Mouse (Mus musculus): ENCODE data around the gene Akap7. TPM values are rescaled to one million over a fixed set of nuclear protein-coding genes. Genes with fewer than 3 reads are reported as not detected.

Akap7 gene
- polyA plus RNA-seq, 1 experiment, result 10.6 TPM

GRCm38 (mm10) chr10:25321198-25321597 is 13.5 kb upstream of the Akap7 start:
- Histone ChIP-seq H3K4me3 (replicated peaks) (no peak overlapping the region), H3K9me3 (no peaks in the 10 kb centered on the region), H3K36me3 (replicated peaks; ENCODE audit: low read length) (no peaks in the 10 kb centered on the region), H3K4me1 (peaks cover 12% of the 10 kb centered on the region), H3K27me3 (replicated peaks) (no peaks in the 10 kb centered on the region)
- TF ChIP-seq FLI1 (IDR thresholded peaks at IDR 0.05; ENCODE audit: low read length) (no peak), GATA1 (IDR thresholded peaks at IDR 0.05; ENCODE audit: borderline replicate concordance, low read length) (no peak)

- H3K36me3 ChIP-seq (replicated peaks; ENCODE audit: low read length), result no peaks in the 10 kb centered on the region
- no peaks in the 10 kb centered on the region for H3K9me3 ChIP-seq
- no peak overlapping the region for H3K4me3 ChIP-seq (replicated peaks)
- TF ChIP-seq GATA1 (IDR thresholded peaks at IDR 0.05; ENCODE audit: borderline replicate concordance, low read length) (no peak), FLI1 (IDR thresholded peaks at IDR 0.05; ENCODE audit: low read length) (no peak)
- no peaks in the 10 kb centered on the region for H3K27me3 ChIP-seq (replicated peaks)
- peaks cover 12% of the 10 kb centered on the region for H3K4me1 ChIP-seq
Observed at GRCm38 (mm10) chr10:25319531-25319930, 11.9 kb upstream of the Akap7 start.

- TF ChIP-seq FLI1 (IDR thresholded peaks at IDR 0.05; ENCODE audit: low read length) (no peak), GATA1 (IDR thresholded peaks at IDR 0.05; ENCODE audit: borderline replicate concordance, low read length) (no peak)
- no peak overlapping the region for H3K4me3 ChIP-seq (replicated peaks)
- no peaks in the 10 kb centered on the region for H3K36me3 ChIP-seq (replicated peaks; ENCODE audit: low read length)
- peaks cover 13% of the 10 kb centered on the region for H3K4me1 ChIP-seq
- no peaks in the 10 kb centered on the region for H3K9me3 ChIP-seq
- no peaks in the 10 kb centered on the region for H3K27me3 ChIP-seq (replicated peaks)
Observed at GRCm38 (mm10) chr10:25318405-25318804, 10.7 kb upstream of the Akap7 start.

GRCm38 (mm10) chr10:25317665-25318064 is 10.0 kb upstream of the Akap7 start:
- H3K36me3 ChIP-seq (replicated peaks; ENCODE audit: low read length), result no peaks in the 10 kb centered on the region
- no peak overlapping the region for H3K4me3 ChIP-seq (replicated peaks)
- no peaks in the 10 kb centered on the region for H3K27me3 ChIP-seq (replicated peaks)
- TF ChIP-seq FLI1 (IDR thresholded peaks at IDR 0.05; ENCODE audit: low read length), result no peak
- TF ChIP-seq GATA1 (IDR thresholded peaks at IDR 0.05; ENCODE audit: borderline replicate concordance, low read length), result no peak
- no peaks in the 10 kb centered on the region for H3K9me3 ChIP-seq
- H3K4me1 ChIP-seq, result peaks cover 20% of the 10 kb centered on the region

- H3K4me1 ChIP-seq, result peaks cover 38% of the 10 kb centered on the region
- H3K36me3 ChIP-seq (replicated peaks; ENCODE audit: low read length), result no peaks in the 10 kb centered on the region
- H3K27me3 ChIP-seq (replicated peaks), result no peaks in the 10 kb centered on the region
- no peaks in the 10 kb centered on the region for H3K9me3 ChIP-seq
- no peak overlapping the region for H3K4me3 ChIP-seq (replicated peaks)
- TF ChIP-seq GATA1 (IDR thresholded peaks at IDR 0.05; ENCODE audit: borderline replicate concordance, low read length) (no peak), FLI1 (IDR thresholded peaks at IDR 0.05; ENCODE audit: low read length) (no peak)
Observed at GRCm38 (mm10) chr10:25313856-25314584, 6.3 kb upstream of the Akap7 start.

- Histone ChIP-seq H3K36me3 (replicated peaks; ENCODE audit: low read length) (no peaks in the 10 kb centered on the region), H3K4me3 (replicated peaks) (peak overlapping the region; percentile 18), H3K9me3 (no peaks in the 10 kb centered on the region), H3K4me1 (peaks cover 32% of the 10 kb centered on the region), H3K27me3 (replicated peaks) (no peaks in the 10 kb centered on the region)
- TF ChIP-seq GATA1 (IDR thresholded peaks at IDR 0.05; ENCODE audit: borderline replicate concordance, low read length) (no peak), FLI1 (IDR thresholded peaks at IDR 0.05; ENCODE audit: low read length) (no peak)
Observed at GRCm38 (mm10) chr10:25311554-25312212, 4.0 kb upstream of the Akap7 start.

GRCm38 (mm10) chr10:25310736-25311135 is 3.1 kb upstream of the Akap7 start:
- Histone ChIP-seq H3K4me3 (replicated peaks) (no peak overlapping the region), H3K4me1 (peaks cover 32% of the 10 kb centered on the region), H3K27me3 (replicated peaks) (no peaks in the 10 kb centered on the region), H3K36me3 (replicated peaks; ENCODE audit: low read length) (no peaks in the 10 kb centered on the region), H3K9me3 (no peaks in the 10 kb centered on the region)
- TF ChIP-seq GATA1 (IDR thresholded peaks at IDR 0.05; ENCODE audit: borderline replicate concordance, low read length), result no peak
- TF ChIP-seq FLI1 (IDR thresholded peaks at IDR 0.05; ENCODE audit: low read length), result no peak

GRCm38 (mm10) chr10:25309996-25310395 is 2.3 kb upstream of the Akap7 start:
- H3K4me3 ChIP-seq (replicated peaks), result no peak overlapping the region
- peaks cover 32% of the 10 kb centered on the region for H3K4me1 ChIP-seq
- H3K36me3 ChIP-seq (replicated peaks; ENCODE audit: low read length), result no peaks in the 10 kb centered on the region
- no peaks in the 10 kb centered on the region for H3K9me3 ChIP-seq
- TF ChIP-seq GATA1 (IDR thresholded peaks at IDR 0.05; ENCODE audit: borderline replicate concordance, low read length) (no peak), FLI1 (IDR thresholded peaks at IDR 0.05; ENCODE audit: low read length) (no peak)
- no peaks in the 10 kb centered on the region for H3K27me3 ChIP-seq (replicated peaks)

- Histone ChIP-seq H3K4me1 (peaks cover 21% of the 10 kb centered on the region), H3K9me3 (peaks cover 4% of the 10 kb centered on the region; the same call in 1 of the 2 replicates), H3K36me3 (replicated peaks; ENCODE audit: low read length) (no peaks in the 10 kb centered on the region)
Observed at GRCm38 (mm10) chr10:25305146-25305545, 2.5 kb downstream of the Akap7 start.

GRCm38 (mm10) chr10:25304608-25305007 is 3.1 kb downstream of the Akap7 start:
- peaks cover 4% of the 10 kb centered on the region; the same call in 1 of the 2 replicates for H3K9me3 ChIP-seq
- TF ChIP-seq GATA1 (IDR thresholded peaks at IDR 0.05; ENCODE audit: borderline replicate concordance, low read length), result no peak
- TF ChIP-seq FLI1 (IDR thresholded peaks at IDR 0.05; ENCODE audit: low read length), result no peak
- H3K4me3 ChIP-seq (replicated peaks), result no peak overlapping the region

More at GRCm38 (mm10) chr10:25305146-25305545, 2.5 kb downstream of the Akap7 start:
- TF ChIP-seq GATA1 (IDR thresholded peaks at IDR 0.05; ENCODE audit: borderline replicate concordance, low read length) (no peak), FLI1 (IDR thresholded peaks at IDR 0.05; ENCODE audit: low read length) (no peak)
- H3K27me3 ChIP-seq (replicated peaks), result no peaks in the 10 kb centered on the region
- no peak overlapping the region for H3K4me3 ChIP-seq (replicated peaks)

More at GRCm38 (mm10) chr10:25304608-25305007, 3.1 kb downstream of the Akap7 start:
- H3K36me3 ChIP-seq (replicated peaks; ENCODE audit: low read length), result no peaks in the 10 kb centered on the region
- H3K27me3 ChIP-seq (replicated peaks), result no peaks in the 10 kb centered on the region
- peaks cover 26% of the 10 kb centered on the region for H3K4me1 ChIP-seq
